Mouse (Mus musculus) embryonic facial prominence, embryonic 12.5 days (tissue): ENCODE results near the gene Dgkd. TPM values are rescaled to one million over a fixed set of nuclear protein-coding genes. Genes with fewer than 3 reads are reported as not detected.

ENCODE experiments used
- ATAC-seq: fragments of 200-750 bp; cut with Nextera tagmentation; 2 replicates; pipeline ENCODE4 v1.8.0; 2017; ENCODE audit not compliant: insufficient number of reproducible peaks, insufficient read depth, low FRiP score, low TSS enrichment
- H3K27ac ChIP-seq: fragments of 300-500 bp; sonication (generic); 2 replicates; pipeline ENCODE4 v1.5.1; 2016; ENCODE audit warnings: mild to moderate bottlenecking
- H3K27me3 ChIP-seq: fragments of 300-500 bp; sonication (generic); 2 replicates; pipeline ENCODE4 v1.6.1; 2016; ENCODE audit warnings: mild to moderate bottlenecking, moderate library complexity
- H3K36me3 ChIP-seq: fragments of 300-500 bp; sonication (generic); 2 replicates; pipeline ENCODE4 v1.6.1; 2016; ENCODE audit warnings: mild to moderate bottlenecking
- H3K4me1 ChIP-seq: fragments of 300-500 bp; sonication (generic); 2 replicates; pipeline ENCODE4 v1.6.1; 2016
- H3K4me2 ChIP-seq: fragments of 300-500 bp; sonication (generic); replicated peaks from 2 replicates; pipeline ENCODE4 v1.6.1; 2016; ENCODE audit warnings: mild to moderate bottlenecking, moderate library complexity
- H3K4me3 ChIP-seq: fragments of 300-500 bp; sonication (generic); 2 replicates; pipeline ENCODE4 v1.5.1; 2016; ENCODE audit warnings: mild to moderate bottlenecking
- H3K9ac ChIP-seq: fragments of 300-500 bp; sonication (generic); 2 replicates; pipeline ENCODE4 v1.6.1; 2016; ENCODE audit warnings: mild to moderate bottlenecking, moderate library complexity
- H3K9me3 ChIP-seq: fragments of 300-500 bp; sonication (generic); 2 replicates; pipeline ENCODE4 v1.6.1; 2016; ENCODE audit warnings: mild to moderate bottlenecking, moderate library complexity
- WGBS: fragments of 180-500 bp; shearing (Covaris S2); methylation state at CpG from one replicate; pipeline ENCODE4 v1.1.7; 2016; 5-methylcytosine and 5-hydroxymethylcytosine counted together
- polyA plus RNA-seq: library from polyadenylated mRNA; unstranded; fragments of >200 nt; fragmentation: Nextera tagmentation; extraction: Ambion mirVana; gene quantifications from 2 replicates; pipeline ENCODE4 v1.2.1, GENCODE M21; 2016

The Dgkd gene
- polyA plus RNA-seq, 1 experiment from 2014 or later, result 37.9 TPM

DNA sequence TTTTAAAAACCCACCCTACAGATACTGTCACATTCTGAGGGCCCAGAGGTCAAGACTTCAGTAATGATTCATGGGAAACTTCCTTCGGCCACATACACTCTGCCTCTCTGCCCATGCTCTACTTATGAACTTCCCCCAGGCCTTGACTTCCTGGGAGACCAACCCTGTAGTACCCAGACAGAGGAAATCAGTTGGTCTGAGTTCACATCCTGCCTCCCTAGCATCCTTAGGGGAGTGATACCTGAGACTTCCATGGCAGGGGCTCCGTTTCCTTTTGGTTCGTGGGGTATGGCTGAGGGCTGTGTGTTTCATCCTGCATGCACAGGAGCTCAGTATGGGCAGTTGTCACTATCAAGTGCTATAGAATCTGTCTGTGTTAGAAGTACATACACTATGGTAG, 1.7 kb upstream of the Dgkd start:
- ATAC-seq, result no peak
- H3K4me3 ChIP-seq, result no peak overlapping the region
- no peaks in the 10 kb centered on the region for H3K9me3 ChIP-seq
- H3K27me3 ChIP-seq, result no peaks in the 10 kb centered on the region
- H3K9ac ChIP-seq, result no peak overlapping the region
- no peaks in the 10 kb centered on the region for H3K36me3 ChIP-seq
- H3K4me1 ChIP-seq, result peaks cover 34% of the 10 kb centered on the region
- no peak overlapping the region for H3K4me2 ChIP-seq
- 70% methylated on average over 3 of the region's 3 CpGs for WGBS
- no peak overlapping the region for H3K27ac ChIP-seq

DNA sequence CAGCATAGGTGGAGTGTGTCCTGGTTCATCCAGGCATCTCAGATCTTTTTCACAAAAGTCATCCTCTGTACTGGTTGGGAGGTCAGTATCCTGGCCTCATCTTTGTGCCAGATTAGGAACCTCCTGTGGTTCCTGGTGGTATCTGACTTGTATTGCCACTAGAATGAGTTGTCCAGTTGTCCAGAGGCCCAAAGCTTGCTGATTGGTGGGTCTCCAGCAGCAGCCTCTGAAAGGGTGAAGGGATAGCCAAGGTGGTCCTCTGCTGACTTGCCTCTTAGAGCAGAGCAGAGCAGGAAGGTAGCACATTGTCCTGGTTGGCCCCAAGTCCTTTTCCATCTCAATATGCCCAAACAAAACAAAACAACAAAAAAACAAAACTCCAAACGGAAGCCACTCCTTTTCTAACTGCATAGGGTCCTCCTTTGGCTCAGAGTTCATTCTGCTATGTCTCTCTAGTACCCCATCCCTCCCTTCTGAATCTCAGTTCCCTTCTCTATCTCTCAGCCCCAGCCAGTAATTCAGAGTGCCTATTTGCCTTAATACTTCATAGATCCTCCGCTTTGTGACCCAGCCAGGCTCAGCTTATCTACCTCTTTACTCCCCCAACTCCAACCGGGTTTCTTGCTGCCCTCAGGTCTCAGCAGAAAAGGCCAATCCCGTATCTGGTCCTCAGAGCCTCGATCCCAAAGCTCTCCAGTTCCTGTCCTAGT, 851 bp upstream of the Dgkd start:
- H3K27ac ChIP-seq, result no peak overlapping the region; the same call in 1 of the 2 replicates
- peak overlapping the region; percentile 98; the same call in 1 of the 2 replicates for H3K4me3 ChIP-seq
- no peaks in the 10 kb centered on the region for H3K9me3 ChIP-seq
- H3K4me1 ChIP-seq, result peaks cover 30% of the 10 kb centered on the region
- 53% methylated on average over 5 of the region's 5 CpGs for WGBS
- no peaks in the 10 kb centered on the region for H3K36me3 ChIP-seq
- peak overlapping the region; percentile 30; the same call in 1 of the 2 replicates for H3K9ac ChIP-seq
- no peaks in the 10 kb centered on the region for H3K27me3 ChIP-seq
- ATAC-seq, result no peak
- H3K4me2 ChIP-seq, result peak overlapping the region; percentile 95

DNA sequence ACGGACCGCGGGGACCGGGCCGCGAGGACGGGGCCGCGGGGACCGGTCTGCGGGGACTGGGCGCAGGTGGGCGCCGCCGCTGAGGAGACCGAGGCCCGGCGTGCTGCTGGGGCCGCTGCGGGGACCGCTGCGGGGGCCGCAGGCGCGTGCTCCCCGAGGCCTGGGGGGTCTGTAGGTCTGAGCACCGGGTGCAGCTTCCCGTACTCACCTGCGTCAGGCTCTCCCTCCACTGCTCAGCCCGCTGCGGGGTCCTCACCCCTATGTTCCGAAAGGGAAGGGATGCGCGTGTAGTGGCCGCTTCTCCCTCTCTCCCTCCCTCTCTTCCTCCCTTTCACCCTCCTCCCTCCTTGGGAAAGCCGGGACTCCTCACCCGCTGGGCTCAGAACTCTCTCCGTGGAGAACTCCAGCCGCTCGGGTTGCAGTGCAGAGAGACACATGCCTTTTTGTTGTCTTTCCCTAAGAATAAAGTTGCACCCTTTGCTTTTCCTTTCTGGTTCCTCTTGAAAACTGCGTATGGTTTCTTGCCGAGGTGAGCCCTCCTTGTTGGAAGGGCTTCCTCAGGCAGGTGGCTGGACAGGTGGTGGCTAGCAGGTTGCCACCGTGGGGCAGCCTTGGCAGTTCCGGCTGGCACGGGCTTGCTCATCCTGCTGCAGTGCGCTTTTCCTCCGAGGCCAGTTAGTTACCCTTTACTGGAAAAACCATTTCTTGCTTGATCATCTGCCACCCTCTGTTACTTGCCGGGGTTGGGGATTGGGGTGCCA, 694 bp downstream of the Dgkd start:
- H3K9ac ChIP-seq, result peak overlapping the region; percentile 97
- no peaks in the 10 kb centered on the region for H3K36me3 ChIP-seq
- H3K9me3 ChIP-seq, result no peaks in the 10 kb centered on the region
- H3K27me3 ChIP-seq, result no peaks in the 10 kb centered on the region
- H3K27ac ChIP-seq, result peak overlapping the region; percentile 75
- H3K4me1 ChIP-seq, result peaks cover 21% of the 10 kb centered on the region
- peak; percentile 11; the same call in 1 of the 2 replicates for ATAC-seq
- WGBS, result 1% methylated on average over 40 of the region's 48 CpGs
- H3K4me2 ChIP-seq, result peak overlapping the region; percentile 95
- H3K4me3 ChIP-seq, result peak overlapping the region; percentile 98

DNA sequence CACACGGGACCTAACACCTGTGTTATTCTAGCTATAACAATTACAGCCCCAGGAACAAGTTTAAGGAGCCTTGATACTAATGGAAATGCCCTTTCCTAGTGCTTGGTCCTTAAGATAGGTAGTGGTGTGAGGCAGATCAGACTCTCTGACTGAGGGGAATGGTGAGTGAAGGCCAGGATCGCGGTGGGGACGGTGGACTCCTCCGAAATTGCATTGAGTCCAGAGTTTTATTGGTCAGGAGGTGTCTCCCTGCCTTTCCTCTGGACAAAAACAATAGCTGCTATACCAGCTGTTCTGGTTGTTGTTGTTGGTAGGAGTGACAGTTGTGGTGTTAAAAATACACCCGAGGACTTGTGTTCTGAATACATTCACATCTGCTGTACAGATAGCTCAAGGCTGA, 1.3 kb downstream of the Dgkd start:
- Histone ChIP-seq H3K9ac (peak overlapping the region; percentile 97), H3K4me1 (peaks cover 21% of the 10 kb centered on the region), H3K4me3 (peak overlapping the region; percentile 98), H3K9me3 (no peaks in the 10 kb centered on the region), H3K4me2 (peak overlapping the region; percentile 95), H3K27ac (no peak overlapping the region), H3K27me3 (no peaks in the 10 kb centered on the region), H3K36me3 (no peaks in the 10 kb centered on the region)
- WGBS, result 29% methylated on average over 6 of the region's 6 CpGs
- ATAC-seq, result no peak

DNA sequence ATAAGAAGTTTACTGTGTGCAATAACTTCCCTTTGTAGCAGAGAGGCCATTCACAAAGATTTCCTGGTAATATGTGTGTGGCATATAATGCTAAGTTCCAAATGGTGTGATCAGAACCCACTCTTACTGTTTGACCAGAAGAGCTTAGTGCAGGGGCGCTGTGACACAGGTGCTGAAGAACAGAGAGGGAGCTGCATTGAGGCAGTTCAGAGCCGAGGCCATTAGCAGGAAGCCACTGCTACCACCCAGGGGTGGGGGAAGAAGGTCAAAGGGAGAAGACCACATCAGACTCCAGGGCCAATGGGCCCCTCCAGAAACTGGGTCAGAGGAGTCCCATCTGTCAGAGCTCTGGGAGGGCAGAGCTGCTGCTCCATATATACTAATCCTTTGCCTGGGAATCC, 1.8 kb downstream of the Dgkd start:
- Histone ChIP-seq H3K9me3 (no peaks in the 10 kb centered on the region), H3K27ac (no peak overlapping the region), H3K4me1 (peaks cover 21% of the 10 kb centered on the region), H3K9ac (0 out of 2 replicates have a peak overlapping the region, but pooled peaks have one; percentile 97), H3K36me3 (no peaks in the 10 kb centered on the region), H3K4me2 (peak overlapping the region; percentile 95), H3K27me3 (no peaks in the 10 kb centered on the region), H3K4me3 (peak overlapping the region; percentile 98; the same call in 1 of the 2 replicates)
- 33% methylated on average over 2 of the region's 2 CpGs for WGBS
- no peak for ATAC-seq

DNA sequence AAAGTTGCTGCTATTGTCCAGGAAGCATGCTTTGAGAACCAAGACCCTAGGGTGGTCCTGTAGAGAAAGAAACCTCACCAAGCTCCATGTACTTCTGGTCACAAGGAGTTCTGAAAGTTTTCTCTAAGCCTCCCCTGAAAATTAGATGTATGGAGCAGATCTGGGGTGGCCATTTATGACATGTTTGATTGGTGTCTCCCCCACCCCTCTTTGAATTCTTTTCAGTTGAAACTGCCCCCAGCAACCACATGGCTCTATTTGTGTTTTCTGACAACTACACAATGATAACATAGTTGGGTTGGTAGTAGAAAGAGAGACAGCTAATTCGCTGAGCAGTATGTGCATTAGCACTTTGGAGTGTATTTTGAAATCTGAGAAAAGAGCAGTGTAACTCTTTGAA, 2.4 kb downstream of the Dgkd start:
- no peak overlapping the region for H3K4me3 ChIP-seq
- peaks cover 21% of the 10 kb centered on the region for H3K4me1 ChIP-seq
- no peak overlapping the region for H3K27ac ChIP-seq
- H3K9ac ChIP-seq, result no peak overlapping the region
- ATAC-seq, result no peak
- H3K36me3 ChIP-seq, result no peaks in the 10 kb centered on the region
- H3K4me2 ChIP-seq, result no peak overlapping the region; the same call in 1 of the 2 replicates
- WGBS, result 80% methylated on average over 1 of the region's 1 CpGs
- H3K9me3 ChIP-seq, result no peaks in the 10 kb centered on the region
- H3K27me3 ChIP-seq, result no peaks in the 10 kb centered on the region

DNA sequence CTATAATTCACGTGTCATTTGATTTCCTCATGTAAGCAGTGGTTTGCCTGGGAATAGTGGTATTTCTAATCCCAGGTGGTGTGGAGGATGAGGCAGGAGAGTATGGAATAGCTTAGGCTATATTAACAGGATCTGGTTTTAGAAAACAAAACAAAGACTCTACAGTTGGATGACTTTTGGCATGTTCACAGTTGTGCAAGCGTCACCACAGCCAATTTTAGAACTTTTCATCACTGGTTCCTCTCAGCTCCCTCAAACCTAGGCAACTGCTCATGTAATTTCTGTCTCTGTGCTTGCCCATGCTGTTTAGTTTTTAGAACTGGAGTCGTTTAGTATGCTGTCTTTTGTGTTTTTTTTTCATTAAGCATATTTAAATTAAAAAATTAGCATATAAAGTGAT, 3.7 kb downstream of the Dgkd start:
- no peak overlapping the region for H3K4me3 ChIP-seq
- no peak overlapping the region for H3K9ac ChIP-seq
- no peak overlapping the region for H3K4me2 ChIP-seq
- no peak overlapping the region for H3K27ac ChIP-seq
- no peaks in the 10 kb centered on the region for H3K36me3 ChIP-seq
- ATAC-seq, result no peak
- H3K9me3 ChIP-seq, result no peaks in the 10 kb centered on the region
- H3K27me3 ChIP-seq, result no peaks in the 10 kb centered on the region
- 80% methylated on average over 3 of the region's 3 CpGs for WGBS
- peaks cover 22% of the 10 kb centered on the region for H3K4me1 ChIP-seq

DNA sequence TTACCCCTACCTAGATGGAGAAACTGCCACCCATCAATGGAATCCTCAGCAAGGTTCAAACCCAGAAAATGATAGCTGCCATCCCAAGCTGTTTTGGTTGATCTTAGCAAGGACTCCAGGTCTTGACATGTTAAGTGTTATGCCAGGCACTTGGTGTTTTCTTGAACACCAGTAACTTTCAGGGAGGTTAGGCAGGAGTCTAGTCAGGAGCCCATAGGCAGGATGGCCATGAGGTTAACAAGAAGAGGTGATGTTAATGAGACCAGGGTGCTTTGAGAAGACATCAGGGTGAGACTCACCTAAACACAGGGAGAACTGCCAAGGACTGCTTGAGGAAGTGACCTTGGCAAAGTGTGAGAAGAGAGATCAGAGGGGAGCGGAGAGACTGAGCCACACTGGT, 4.9 kb downstream of the Dgkd start:
- 85% methylated on average over 1 of the region's 1 CpGs for WGBS
- H3K9me3 ChIP-seq, result no peaks in the 10 kb centered on the region
- no peak overlapping the region for H3K27ac ChIP-seq

DNA sequence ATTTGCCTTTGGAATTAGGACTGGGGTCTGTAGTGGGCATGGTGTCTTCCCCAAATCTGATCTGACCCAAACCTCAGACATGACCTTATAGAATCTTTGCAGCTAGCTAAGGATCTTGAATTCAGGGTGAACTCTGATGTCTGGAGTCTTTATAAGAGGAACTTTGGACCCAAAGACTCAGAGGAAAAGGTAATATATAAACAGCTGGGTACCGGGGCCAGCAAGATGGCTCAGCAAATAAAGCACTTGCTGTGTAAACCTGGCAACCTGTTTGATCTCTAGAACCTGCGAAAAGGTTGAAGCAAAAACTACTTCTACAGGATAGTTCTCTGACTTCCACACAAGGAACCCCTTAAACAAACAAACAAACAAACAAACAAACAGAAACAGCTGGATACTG, 5.4 kb downstream of the Dgkd start:
- no peak for ATAC-seq
- Histone ChIP-seq H3K36me3 (no peaks in the 10 kb centered on the region), H3K27ac (no peak overlapping the region), H3K4me1 (peaks cover 30% of the 10 kb centered on the region), H3K4me2 (no peak overlapping the region), H3K4me3 (no peak overlapping the region), H3K27me3 (no peaks in the 10 kb centered on the region), H3K9me3 (no peaks in the 10 kb centered on the region), H3K9ac (no peak overlapping the region)
- 87% methylated on average over 2 of the region's 2 CpGs for WGBS

More for the DNA sequence above, 4.9 kb downstream of the Dgkd start:
- no peak overlapping the region for H3K4me2 ChIP-seq
- no peak overlapping the region for H3K9ac ChIP-seq
- no peaks in the 10 kb centered on the region for H3K27me3 ChIP-seq
- peaks cover 29% of the 10 kb centered on the region for H3K4me1 ChIP-seq
- no peak overlapping the region for H3K4me3 ChIP-seq
- no peak for ATAC-seq
- no peaks in the 10 kb centered on the region for H3K36me3 ChIP-seq

DNA sequence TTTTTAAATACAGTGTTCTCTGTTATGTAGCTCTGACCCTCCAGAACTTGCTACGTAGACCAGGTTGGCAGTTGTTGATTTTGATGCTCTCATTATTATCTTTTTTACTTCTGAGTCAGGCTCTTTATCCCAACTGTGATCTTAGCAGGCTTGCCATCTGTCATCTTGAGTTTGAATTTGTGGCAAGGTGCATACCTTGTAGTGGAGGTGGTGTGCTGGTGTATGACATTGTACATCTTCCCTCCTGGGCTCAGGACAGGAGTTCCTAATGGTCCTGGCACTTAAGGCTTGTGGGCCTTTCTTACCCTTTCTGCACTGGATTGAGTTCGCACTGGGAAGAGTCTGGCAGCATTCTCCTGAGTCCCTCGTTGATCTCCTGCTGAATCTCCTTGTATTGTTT, 10.5 kb downstream of the Dgkd start:
- H3K4me3 ChIP-seq, result no peak overlapping the region

DNA sequence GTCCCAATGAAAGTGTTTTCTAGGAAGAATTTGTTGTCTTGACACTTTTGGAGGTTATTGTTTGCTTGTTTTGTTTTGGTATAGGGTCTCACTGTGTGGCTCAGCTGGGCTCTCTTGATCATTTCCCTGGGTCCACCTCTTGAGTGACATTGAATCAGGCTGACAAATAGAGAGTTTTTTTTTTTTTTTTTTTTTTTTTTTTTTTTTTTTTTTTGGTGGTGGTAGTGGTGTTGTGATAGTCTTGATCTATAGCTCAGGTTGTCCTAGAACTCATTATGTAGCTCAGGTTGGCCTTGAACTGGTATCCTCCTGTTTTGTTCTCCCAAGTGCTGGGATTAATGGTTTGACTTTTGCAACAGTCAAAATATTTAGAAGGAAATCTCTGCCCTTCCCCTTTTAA, 11.8 kb downstream of the Dgkd start:
- no peak overlapping the region for H3K27ac ChIP-seq

More for the DNA sequence above, 10.5 kb downstream of the Dgkd start:
- Histone ChIP-seq H3K9me3 (no peaks in the 10 kb centered on the region), H3K4me1 (peaks cover 13% of the 10 kb centered on the region), H3K27ac (no peak overlapping the region), H3K27me3 (no peaks in the 10 kb centered on the region), H3K4me2 (no peak overlapping the region), H3K36me3 (no peaks in the 10 kb centered on the region), H3K9ac (no peak overlapping the region)
- WGBS, result 79% methylated on average over 3 of the region's 3 CpGs
- ATAC-seq, result no peak

DNA sequence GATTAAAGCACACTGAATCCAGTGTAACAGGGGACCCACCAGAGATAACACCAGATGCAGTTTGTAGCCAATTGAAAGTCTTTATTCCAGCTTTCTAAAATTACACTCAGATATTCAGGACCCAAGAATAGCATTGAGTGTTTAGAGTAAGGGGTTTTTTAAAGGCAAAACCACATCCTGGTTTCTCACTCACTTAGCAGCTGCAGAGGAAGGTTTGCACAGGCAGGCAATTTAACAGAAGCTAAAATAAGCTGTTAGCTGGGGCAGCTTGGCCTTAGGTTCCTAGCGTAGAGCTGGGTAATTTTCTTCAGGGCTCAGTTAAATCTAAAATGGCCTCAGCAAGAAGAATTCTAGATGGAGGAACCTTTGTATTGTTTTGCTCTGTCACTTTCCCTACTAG, 13.6 kb downstream of the Dgkd start:
- Histone ChIP-seq H3K9ac (no peak overlapping the region), H3K4me1 (peaks cover 23% of the 10 kb centered on the region), H3K27me3 (no peaks in the 10 kb centered on the region), H3K4me2 (no peak overlapping the region), H3K27ac (no peak overlapping the region), H3K4me3 (no peak overlapping the region), H3K9me3 (no peaks in the 10 kb centered on the region), H3K36me3 (no peaks in the 10 kb centered on the region)
- ATAC-seq, result no peak
- 75% methylated on average over 1 of the region's 1 CpGs for WGBS

More for the DNA sequence above, 11.8 kb downstream of the Dgkd start:
- Histone ChIP-seq H3K36me3 (no peaks in the 10 kb centered on the region), H3K27me3 (no peaks in the 10 kb centered on the region), H3K4me1 (peaks cover 13% of the 10 kb centered on the region), H3K4me2 (no peak overlapping the region), H3K4me3 (no peak overlapping the region), H3K9ac (no peak overlapping the region), H3K9me3 (no peaks in the 10 kb centered on the region)
- ATAC-seq, result no peak
